Mouse (Mus musculus) stomach, embryonic 16.5 days (tissue): ENCODE results near the gene Il18bp. TPM values are rescaled to one million over a fixed set of nuclear protein-coding genes. Genes with fewer than 3 reads are reported as not detected.

Experiments
- ATAC-seq: fragments of 200-750 bp; cut with Nextera tagmentation; 2 replicates; pipeline ENCODE4 v1.8.0; 2017; ENCODE audit warnings: moderate number of reproducible peaks, moderate TSS enrichment; ENCODE audit not compliant: insufficient read depth, low FRiP score
- H3K27ac ChIP-seq: fragments of 300-500 bp; sonication (generic); 2 replicates; pipeline ENCODE4 v1.5.1; 2014; ENCODE audit warnings: low read length
- H3K27me3 ChIP-seq: fragments of 300-500 bp; sonication (generic); 2 replicates; pipeline ENCODE4 v1.6.1; 2014; ENCODE audit warnings: low read length, control low read depth, mixed read lengths; ENCODE audit not compliant: control insufficient read depth, insufficient read depth
- H3K36me3 ChIP-seq: fragments of 300-500 bp; sonication (generic); 2 replicates; pipeline ENCODE4 v1.6.1; 2014; ENCODE audit warnings: low read length; ENCODE audit not compliant: control insufficient read depth, insufficient read depth
- H3K4me1 ChIP-seq: fragments of 300-500 bp; sonication (generic); 2 replicates; pipeline ENCODE4 v1.6.1; 2014; ENCODE audit warnings: low read length, control low read depth, mixed read lengths; ENCODE audit not compliant: control insufficient read depth, insufficient read depth
- H3K4me2 ChIP-seq: fragments of 300-500 bp; sonication (generic); 2 replicates; pipeline ENCODE4 v1.6.1; 2014; ENCODE audit warnings: low read depth, low read length, mixed read lengths
- H3K4me3 ChIP-seq: fragments of 300-500 bp; sonication (generic); replicated peaks from 2 replicates; pipeline ENCODE4 v1.5.1; 2014; ENCODE audit warnings: mild to moderate bottlenecking, low read length
- H3K9ac ChIP-seq: fragments of 300-500 bp; sonication (generic); 2 replicates; pipeline ENCODE4 v1.6.1; 2014; ENCODE audit warnings: low read length
- H3K9me3 ChIP-seq: fragments of 300-500 bp; sonication (generic); replicated peaks from 2 replicates; pipeline ENCODE4 v1.6.1; 2016; ENCODE audit warnings: low read length, control low read depth; ENCODE audit not compliant: control insufficient read depth
- WGBS: fragments of 180-500 bp; shearing (Covaris S2); extraction: QIAGEN DNeasy Blood & Tissue Kit; methylation state at CpG from one replicate; pipeline ENCODE4 v1.1.7; 2014; 5-methylcytosine and 5-hydroxymethylcytosine counted together
- polyA plus RNA-seq: library from polyadenylated mRNA; unstranded; fragments of >200 nt; fragmentation: Nextera tagmentation; extraction: Ambion mirVana; gene quantifications from 2 replicates; pipeline ENCODE4 v1.2.1, GENCODE M21; 2015

Gene Il18bp
- polyA plus RNA-seq, 1 experiment from 2014 or later: 3.3 TPM

GRCm38 (mm10) chr7:102016936-102017335 lies 1.6 kb downstream of the Il18bp start:
- Histone ChIP-seq H3K4me3 (no peak overlapping the region), H3K27me3 (no peaks in the 10 kb centered on the region), H3K4me1 (no peaks in the 10 kb centered on the region), H3K4me2 (no peak overlapping the region), H3K9ac (no peak overlapping the region), H3K36me3 (peaks cover 12% of the 10 kb centered on the region), H3K27ac (no peak overlapping the region), H3K9me3 (no peaks in the 10 kb centered on the region)
- 81% methylated on average over 4 of the region's 4 CpGs for WGBS
- no peak for ATAC-seq

- Histone ChIP-seq H3K4me3 (no peak overlapping the region), H3K4me1 (no peaks in the 10 kb centered on the region), H3K4me2 (no peak overlapping the region), H3K9ac (no peak overlapping the region), H3K9me3 (no peaks in the 10 kb centered on the region), H3K27ac (no peak overlapping the region), H3K36me3 (peaks cover 20% of the 10 kb centered on the region), H3K27me3 (no peaks in the 10 kb centered on the region)
- no peak for ATAC-seq
- WGBS: 87% methylated on average over 2 of the region's 2 CpGs
Measured at GRCm38 (mm10) chr7:102014995-102015394, 3.5 kb downstream of the Il18bp start.

- Histone ChIP-seq H3K27ac (no peak overlapping the region), H3K4me2 (no peak overlapping the region), H3K27me3 (no peaks in the 10 kb centered on the region), H3K4me3 (no peak overlapping the region), H3K9ac (no peak overlapping the region), H3K36me3 (peaks cover 33% of the 10 kb centered on the region), H3K4me1 (no peaks in the 10 kb centered on the region), H3K9me3 (no peaks in the 10 kb centered on the region)
- WGBS: 88% methylated on average over 8 of the region's 8 CpGs
- ATAC-seq: no peak
Measured at GRCm38 (mm10) chr7:102013416-102013815, 5.1 kb downstream of the Il18bp start.

- Histone ChIP-seq H3K4me2 (no peak overlapping the region), H3K4me3 (no peak overlapping the region), H3K36me3 (peaks cover 31% of the 10 kb centered on the region), H3K27me3 (no peaks in the 10 kb centered on the region), H3K9ac (no peak overlapping the region), H3K27ac (no peak overlapping the region), H3K9me3 (no peaks in the 10 kb centered on the region), H3K4me1 (no peaks in the 10 kb centered on the region)
- 91% methylated on average over 9 of the region's 9 CpGs for WGBS
- ATAC-seq: no peak
Measured at GRCm38 (mm10) chr7:102011855-102012254, 6.6 kb downstream of the Il18bp start.

GRCm38 (mm10) chr7:102006520-102006919 lies 12.0 kb downstream of the Il18bp start:
- H3K27me3 ChIP-seq: no peaks in the 10 kb centered on the region
- no peaks in the 10 kb centered on the region for H3K9me3 ChIP-seq
- no peak overlapping the region for H3K27ac ChIP-seq
- no peak overlapping the region for H3K4me2 ChIP-seq
- no peak for ATAC-seq
- H3K9ac ChIP-seq: no peak overlapping the region
- no peaks in the 10 kb centered on the region for H3K4me1 ChIP-seq
- peaks cover 41% of the 10 kb centered on the region for H3K36me3 ChIP-seq
- 72% methylated on average over 1 of the region's 1 CpGs for WGBS
- no peak overlapping the region for H3K4me3 ChIP-seq

GRCm38 (mm10) chr7:102000921-102001630 lies 17.4 kb downstream of the Il18bp start:
- H3K9ac ChIP-seq: no peak overlapping the region
- peaks cover 51% of the 10 kb centered on the region for H3K36me3 ChIP-seq
- H3K27me3 ChIP-seq: no peaks in the 10 kb centered on the region
- H3K4me3 ChIP-seq: no peak overlapping the region
- ATAC-seq: no peak
- peaks cover 4% of the 10 kb centered on the region; the same call in 1 of the 2 replicates for H3K4me1 ChIP-seq
- WGBS: 85% methylated on average over 26 of the region's 26 CpGs
- no peaks in the 10 kb centered on the region for H3K9me3 ChIP-seq
- H3K27ac ChIP-seq: no peak overlapping the region
- no peak overlapping the region for H3K4me2 ChIP-seq

- no peaks in the 10 kb centered on the region for H3K9me3 ChIP-seq
Measured at GRCm38 (mm10) chr7:102000296-102000695, 18.2 kb downstream of the Il18bp start.

GRCm38 (mm10) chr7:101999461-102000151 lies 18.9 kb downstream of the Il18bp start:
- Histone ChIP-seq H3K27ac (no peak overlapping the region), H3K4me3 (no peak overlapping the region), H3K4me2 (no peak overlapping the region), H3K27me3 (no peaks in the 10 kb centered on the region), H3K9ac (no peak overlapping the region), H3K4me1 (peaks cover 4% of the 10 kb centered on the region; the same call in 1 of the 2 replicates), H3K9me3 (no peaks in the 10 kb centered on the region), H3K36me3 (peaks cover 61% of the 10 kb centered on the region)
- ATAC-seq: no peak
- 94% methylated on average over 15 of the region's 15 CpGs for WGBS

More at GRCm38 (mm10) chr7:102000296-102000695, 18.2 kb downstream of the Il18bp start:
- H3K36me3 ChIP-seq: peaks cover 58% of the 10 kb centered on the region
- WGBS: 88% methylated on average over 8 of the region's 8 CpGs
- no peaks in the 10 kb centered on the region for H3K27me3 ChIP-seq
- no peak overlapping the region for H3K4me3 ChIP-seq
- no peak overlapping the region for H3K4me2 ChIP-seq
- H3K9ac ChIP-seq: no peak overlapping the region
- peaks cover 4% of the 10 kb centered on the region; the same call in 1 of the 2 replicates for H3K4me1 ChIP-seq
- ATAC-seq: no peak
- H3K27ac ChIP-seq: 0 out of 2 replicates have a peak overlapping the region, but pooled peaks have one; percentile 31

- H3K9ac ChIP-seq: no peak overlapping the region
- no peaks in the 10 kb centered on the region for H3K9me3 ChIP-seq
- peak overlapping the region; percentile 69; the same call in 1 of the 2 replicates for H3K27ac ChIP-seq
- H3K4me3 ChIP-seq: no peak overlapping the region
- no peak overlapping the region for H3K4me2 ChIP-seq
- 58% methylated on average over 14 of the region's 14 CpGs for WGBS
- H3K27me3 ChIP-seq: no peaks in the 10 kb centered on the region
- peaks cover 4% of the 10 kb centered on the region; the same call in 1 of the 2 replicates for H3K4me1 ChIP-seq
- peak; percentile 72; the same call in 1 of the 2 replicates for ATAC-seq
- peaks cover 56% of the 10 kb centered on the region for H3K36me3 ChIP-seq
Measured at GRCm38 (mm10) chr7:101998194-101998927, 20.1 kb downstream of the Il18bp start.
